Mouse (Mus musculus) bone marrow, adult 2 months (tissue): ENCODE results near the gene Ppp1r10. TPM values are rescaled to one million over a fixed set of nuclear protein-coding genes. Genes with fewer than 3 reads are reported as not detected.

ENCODE experiments used
- H3K27ac ChIP-seq: fragments of 200-500 bp; 2 replicates; pipeline ENCODE4 v1.5.1; 2012; ENCODE audit warnings: low read depth, mild to moderate bottlenecking, control low read depth, inconsistent platforms, low read length; ENCODE audit not compliant: control insufficient read depth, poor library complexity, insufficient read depth
- H3K4me1 ChIP-seq: fragments of 200-500 bp; 2 replicates; pipeline ENCODE4 v1.6.1; 2011; ENCODE audit warnings: low read length; ENCODE audit not compliant: control insufficient read depth, insufficient read depth
- H3K4me3 ChIP-seq: fragments of 200-500 bp; replicated peaks from 2 replicates; pipeline ENCODE3; 2011; ENCODE audit warnings: mild to moderate bottlenecking, low read depth, low read length, control low read depth; ENCODE audit not compliant: control insufficient read depth
- CTCF ChIP-seq: fragments of 200-500 bp; IDR thresholded peaks from 2 replicates; pipeline ENCODE4 v1.5.1; 2011; ENCODE audit warnings: low read length, control low read depth; ENCODE audit not compliant: control insufficient read depth, insufficient read depth
- POLR2A ChIP-seq: fragments of 200-500 bp; IDR thresholded peaks from 2 replicates; pipeline ENCODE4 v1.6.1; 2011; ENCODE audit warnings: low read depth, mild to moderate bottlenecking, control low read depth, low read length, borderline replicate concordance; ENCODE audit not compliant: control insufficient read depth
- WGBS: fragments of 180-500 bp; shearing (Covaris S2); methylation state at CpG from one replicate; pipeline ENCODE4 v1.1.7; 2018; 5-methylcytosine and 5-hydroxymethylcytosine counted together
- polyA plus RNA-seq: library from polyadenylated mRNA; stranded (reverse); fragments of >200 nt; gene quantifications from 2 replicates; pipeline ENCODE4 v1.2.4, GENCODE M21; 2011; ENCODE audit warnings: low replicate concordance; ENCODE audit not compliant: missing spikeins, insufficient read depth, insufficient read length

Gene Ppp1r10
- polyA plus RNA-seq, 1 experiment, result 48.0 TPM

DNA sequence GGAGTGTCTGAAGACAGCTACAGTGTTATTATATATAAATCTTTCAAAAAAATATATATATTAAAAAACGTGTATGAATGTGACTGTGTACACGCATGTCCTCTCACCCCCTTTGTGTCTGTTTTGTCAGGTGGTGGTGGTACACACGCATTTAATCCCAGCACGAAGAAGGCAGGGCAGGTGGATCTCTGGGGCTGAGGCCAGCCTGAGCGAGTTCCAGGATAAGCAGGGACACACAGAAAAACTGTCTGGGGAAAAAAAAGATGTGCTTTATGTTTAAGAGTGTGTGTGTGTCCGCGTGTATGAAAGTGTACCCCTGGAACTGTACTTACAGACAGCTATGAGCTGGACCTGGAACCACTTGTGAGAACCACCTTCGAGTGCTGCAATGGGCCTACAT lies 38.4 kb downstream of the Ppp1r10 start:
- H3K4me1 ChIP-seq, result no peaks in the 10 kb centered on the region
- H3K27ac ChIP-seq, result no peak overlapping the region
- TF ChIP-seq CTCF, result no peak
- TF ChIP-seq POLR2A, result no peak
- WGBS, result 83% methylated on average over 8 of the region's 8 CpGs
- no peak overlapping the region for H3K4me3 ChIP-seq

DNA sequence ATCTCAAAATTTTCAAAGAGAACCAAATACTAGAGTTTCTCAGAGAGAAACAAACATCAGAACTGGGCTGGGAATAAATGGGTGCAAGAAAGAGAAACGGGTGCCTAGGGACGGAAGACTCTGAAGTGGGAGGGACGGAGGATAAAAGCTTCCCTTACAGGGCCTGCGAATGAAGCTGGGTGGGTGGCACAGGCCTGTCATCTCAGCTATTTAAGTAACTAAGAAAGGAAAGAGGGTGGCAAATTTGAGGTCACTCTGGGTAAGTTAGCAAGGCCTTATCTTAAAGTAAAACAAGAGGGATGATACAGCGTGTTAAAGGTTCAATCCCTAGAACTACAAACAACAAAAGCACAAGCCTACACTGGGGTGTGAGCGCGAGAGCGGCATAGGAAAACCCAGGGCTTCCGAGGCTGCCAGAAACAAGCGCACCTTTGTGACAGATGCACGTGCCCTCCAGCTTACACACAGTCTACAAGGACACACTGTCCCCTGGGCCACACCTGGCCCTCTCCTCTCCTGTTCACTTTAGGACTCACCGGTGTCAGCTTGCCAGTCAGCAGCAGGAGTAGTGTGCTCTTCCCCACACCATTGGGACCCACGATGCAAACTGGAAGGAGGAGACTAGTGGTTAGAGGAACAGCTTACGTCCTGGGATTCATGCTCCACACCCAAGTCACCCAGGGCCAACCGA lies 42.4 kb downstream of the Ppp1r10 start:
- WGBS, result 92% methylated on average over 15 of the region's 15 CpGs
- no peaks in the 10 kb centered on the region for H3K4me1 ChIP-seq
- no peak overlapping the region for H3K27ac ChIP-seq
- no peak for TF ChIP-seq CTCF
- no peak overlapping the region for H3K4me3 ChIP-seq

DNA sequence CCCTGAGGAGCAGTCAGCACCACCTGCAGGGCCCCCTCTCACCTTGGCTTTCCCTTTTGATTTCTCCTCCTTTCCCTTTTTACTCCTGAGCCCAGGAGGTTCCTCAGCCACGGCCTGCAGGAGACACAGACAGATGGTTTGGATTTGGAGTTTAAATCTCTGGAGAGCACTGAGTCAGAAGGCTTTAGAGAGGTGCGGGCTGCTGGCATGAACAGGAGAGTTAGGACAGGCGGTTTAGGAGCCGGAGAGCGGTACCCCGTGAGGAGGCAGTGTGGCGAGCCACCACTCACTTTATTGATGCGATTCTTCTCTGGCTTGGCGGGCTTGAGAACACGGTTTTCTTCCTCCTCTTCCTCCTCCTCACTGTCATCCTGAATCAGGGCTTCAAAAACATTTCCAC lies 47.0 kb downstream of the Ppp1r10 start:
- H3K27ac ChIP-seq, result no peak overlapping the region
- WGBS, result 90% methylated on average over 10 of the region's 10 CpGs
- no peak for TF ChIP-seq POLR2A
- no peak overlapping the region for H3K4me3 ChIP-seq
- H3K4me1 ChIP-seq, result no peaks in the 10 kb centered on the region

DNA sequence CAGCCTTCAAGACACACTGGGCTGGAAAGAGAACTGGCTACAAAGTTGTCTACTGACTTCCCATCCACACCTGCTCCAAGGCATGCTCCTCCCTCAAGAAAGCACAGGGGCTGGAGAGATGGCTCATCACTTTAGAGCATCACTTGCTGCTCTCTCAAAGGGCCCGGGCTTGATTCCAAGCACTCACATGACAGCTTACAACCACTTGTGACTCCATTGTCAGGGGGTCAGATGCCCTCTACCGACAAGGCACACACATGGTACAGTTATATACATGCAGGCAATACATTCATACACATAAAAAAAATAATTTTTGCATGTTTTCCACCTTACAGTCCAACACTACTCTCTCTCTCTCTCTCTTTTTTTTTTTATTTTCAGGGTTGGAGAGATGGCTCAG lies 51.4 kb downstream of the Ppp1r10 start:
- no peak overlapping the region for H3K27ac ChIP-seq
- WGBS, result 82% methylated on average over 2 of the region's 2 CpGs
- peaks cover 2% of the 10 kb centered on the region; the same call in 1 of the 2 replicates for H3K4me1 ChIP-seq
- TF ChIP-seq CTCF, result no peak
- TF ChIP-seq POLR2A, result no peak
- no peak overlapping the region for H3K4me3 ChIP-seq

DNA sequence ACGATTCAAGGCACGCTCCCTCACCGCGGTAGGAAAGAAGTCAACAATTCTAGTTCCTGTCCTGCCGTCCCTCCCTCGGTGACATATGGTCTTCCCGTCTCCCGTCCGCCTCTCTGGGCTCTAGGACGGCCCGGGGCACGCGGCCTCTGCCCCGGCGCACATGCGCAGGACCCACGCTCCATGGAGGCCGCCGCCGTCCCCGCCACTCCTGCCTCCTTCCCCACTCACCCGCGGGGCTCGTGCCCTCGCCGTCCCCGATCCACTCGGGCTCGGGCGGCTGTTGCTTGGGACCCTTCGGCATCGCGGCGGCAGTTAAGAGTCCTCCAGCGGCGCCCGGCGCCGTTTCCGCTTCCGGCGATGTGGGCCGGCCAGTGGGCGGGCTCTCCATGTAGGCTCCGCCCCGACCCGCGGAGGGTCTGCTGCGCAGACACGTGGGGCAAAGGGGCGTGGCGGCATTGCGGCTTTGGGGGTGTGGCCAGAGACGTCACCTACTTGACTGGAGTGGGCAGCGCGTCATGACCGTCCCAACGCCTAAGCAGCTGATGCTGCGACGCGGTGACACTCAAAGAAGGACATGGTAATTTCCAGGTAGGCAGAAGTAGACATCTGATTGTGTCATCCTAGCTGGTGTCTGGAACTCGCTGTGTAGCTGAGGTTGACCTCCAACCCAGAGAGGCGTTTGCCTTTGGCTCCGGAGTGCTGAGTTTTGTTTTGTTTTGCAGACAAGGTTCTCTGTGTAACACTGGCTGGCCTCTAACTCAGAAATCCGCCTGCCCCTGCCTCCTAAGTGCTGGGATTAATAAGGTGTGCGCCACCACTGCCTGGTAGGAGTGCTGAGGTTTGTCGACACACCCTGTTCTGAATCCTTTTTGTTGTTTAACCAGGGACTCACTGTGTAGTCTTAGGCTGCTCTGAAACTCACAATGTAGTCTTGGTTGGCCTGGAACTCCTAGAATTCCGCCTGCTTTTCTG lies 53.5 kb downstream of the Ppp1r10 start, which contains the start of gene Abcf1:
Gene Abcf1 (minus strand): TSS at position 344 of the 972 bp plus-strand sequence.
- Histone ChIP-seq H3K4me3 (peak within 1 kb of the TSS; percentile 97), H3K4me1 (peaks cover 2% of the 10 kb centered on the region; the same call in 1 of the 2 replicates), H3K27ac (peak within 1 kb of the TSS; percentile 80)
- no peak for TF ChIP-seq CTCF
- peak; percentile 72; the same call in 1 of the 2 replicates for TF ChIP-seq POLR2A
- WGBS, result 1% methylated on average over 68 of the region's 68 CpGs

DNA sequence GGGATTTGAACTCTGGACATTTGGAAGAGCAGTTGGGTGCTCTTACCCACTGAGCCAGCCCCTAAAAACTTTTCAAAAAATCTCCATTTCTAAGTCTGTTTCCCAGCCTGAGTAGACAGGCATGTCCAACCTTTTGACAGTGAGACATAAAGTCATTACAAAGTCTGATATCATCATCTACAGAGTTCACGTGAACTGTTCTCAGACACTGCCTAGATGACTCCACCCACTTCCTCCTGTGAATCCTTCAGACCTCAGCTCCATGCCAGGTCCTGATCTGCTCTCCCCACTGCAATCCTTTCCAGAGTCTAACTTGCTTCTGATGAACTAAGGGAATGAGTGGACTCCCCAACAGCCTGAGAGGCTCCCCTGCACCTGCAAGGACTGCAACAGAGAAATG lies 55.9 kb downstream of the Ppp1r10 start:
- Histone ChIP-seq H3K27ac (no peak overlapping the region), H3K4me1 (peaks cover 2% of the 10 kb centered on the region; the same call in 1 of the 2 replicates), H3K4me3 (no peak overlapping the region)
- TF ChIP-seq POLR2A (no peak), CTCF (no peak)
- WGBS, result 15% methylated on average over 1 of the region's 1 CpGs

DNA sequence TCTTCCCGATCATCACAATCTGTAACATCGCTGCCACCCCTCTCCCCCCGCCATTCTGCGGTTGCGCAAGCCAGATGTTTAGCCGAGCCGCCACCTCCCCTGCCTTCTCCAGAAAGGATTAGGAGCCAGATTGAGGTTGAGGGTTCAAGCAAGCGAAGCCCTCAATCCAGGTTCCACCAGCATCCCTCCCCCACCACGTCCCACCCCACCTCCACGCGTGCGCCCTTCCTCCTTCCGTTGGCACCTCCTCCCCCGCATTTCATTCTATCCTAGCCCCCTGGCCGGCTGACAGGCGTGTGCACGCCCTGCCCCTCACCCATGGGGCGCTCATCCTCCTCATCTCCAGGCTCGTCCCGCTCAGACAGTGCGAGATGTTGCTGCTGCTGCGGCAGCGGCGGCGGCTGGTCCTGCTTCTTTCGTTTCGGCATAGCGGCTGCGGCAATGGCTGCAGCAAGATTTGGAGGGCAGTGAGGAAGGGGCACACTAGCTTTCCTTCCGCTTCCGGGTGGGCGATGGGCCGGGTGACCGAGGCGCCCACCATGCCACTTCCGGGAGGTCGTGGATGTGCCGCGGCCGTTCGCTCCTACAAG lies 62.7 kb downstream of the Ppp1r10 start:
- TF ChIP-seq CTCF (no peak), POLR2A (no peak)
- WGBS, result under 1% methylated on average over 41 of the region's 41 CpGs
- Histone ChIP-seq H3K27ac (peak overlapping the region; percentile 96), H3K4me3 (peak overlapping the region; percentile 76), H3K4me1 (no peaks in the 10 kb centered on the region; the same call in none of the 2 replicates)
